Mouse (Mus musculus) frontal cortex, postnatal 10 days (tissue): ENCODE results near the gene Dmpk.
A peak's percentile ranks its signal among the peaks of the same experiment; 100 is the strongest.

Source experiments
- DNase-seq, 2 experiments: peaks; one replicate each; pipeline ENCODE4 v3.0.0; 2022; ENCODE audit warnings: low spot score in 2 of 2, mixed read lengths in 1 of 2

Gene Dmpk

GRCm38 (mm10) chr7:19075723-19076585 is 7.7 kb upstream of the Dmpk start, which contains the start of gene Dmwd:
TSS of gene Dmwd (plus strand) at chr7:19076227.
- DNase-seq, result peak; percentile 97 to 98

GRCm38 (mm10) chr7:19076586-19076991 is 7.1 kb upstream of the Dmpk start:
- DNase-seq, result no peak

GRCm38 (mm10) chr7:19077761-19078160 is 5.9 kb upstream of the Dmpk start:
- no peak for DNase-seq

- DNase-seq, result no peak
Measured at GRCm38 (mm10) chr7:19078732-19079131, 4.9 kb upstream of the Dmpk start.

- DNase-seq, result no peak
Measured at GRCm38 (mm10) chr7:19080451-19080950, 3.1 kb upstream of the Dmpk start.

GRCm38 (mm10) chr7:19082171-19082570 is 1.5 kb upstream of the Dmpk start:
- DNase-seq, result no peak

- DNase-seq, result no peak
Measured at GRCm38 (mm10) chr7:19083096-19083495, 553 bp upstream of the Dmpk start.

GRCm38 (mm10) chr7:19084277-19084771 is 675 bp downstream of the Dmpk start:
- DNase-seq, result no peak

GRCm38 (mm10) chr7:19084921-19085473 is 1.3 kb downstream of the Dmpk start:
- no peak for DNase-seq

GRCm38 (mm10) chr7:19085495-19085894 is 1.8 kb downstream of the Dmpk start:
- DNase-seq, result no peak

GRCm38 (mm10) chr7:19086042-19086441 is 2.4 kb downstream of the Dmpk start:
- DNase-seq, result no peak

GRCm38 (mm10) chr7:19086760-19087159 is 3.1 kb downstream of the Dmpk start:
- DNase-seq, result no peak

GRCm38 (mm10) chr7:19088813-19089212 is 5.2 kb downstream of the Dmpk start:
- DNase-seq, result peak in 1 of 2 experiments; percentile 49

- no peak for DNase-seq
Measured at GRCm38 (mm10) chr7:19091913-19092312, 8.3 kb downstream of the Dmpk start.

- DNase-seq, result peak in 1 of 2 experiments; percentile 58
Measured at GRCm38 (mm10) chr7:19092381-19093173, 8.9 kb downstream of the Dmpk start.

- peak in 1 of 2 experiments; percentile 79 for DNase-seq
Measured at GRCm38 (mm10) chr7:19093174-19093521, 9.5 kb downstream of the Dmpk start.

GRCm38 (mm10) chr7:19093537-19094385 is 10.1 kb downstream of the Dmpk start:
- DNase-seq, result peak; percentile 87 to 89

GRCm38 (mm10) chr7:19094471-19094825 is 10.8 kb downstream of the Dmpk start, which contains the start of gene Six5:
TSS of gene Six5 (plus strand) at chr7:19094594.
- no peak for DNase-seq

GRCm38 (mm10) chr7:19094826-19095750 is 11.4 kb downstream of the Dmpk start:
- DNase-seq, result peak in 1 of 2 experiments; percentile 40

- DNase-seq, result no peak
Measured at GRCm38 (mm10) chr7:19095751-19096110, 12.1 kb downstream of the Dmpk start.
